Mouse (Mus musculus) hindbrain, embryonic 14.5 days (tissue): ENCODE results near the gene Ankrd39. TPM values are rescaled to one million over a fixed set of nuclear protein-coding genes. Genes with fewer than 3 reads are reported as not detected.

Source experiments
- ATAC-seq: fragments of 200-750 bp; cut with Nextera tagmentation; 2 replicates; pipeline ENCODE4 v1.8.0; 2017; ENCODE audit warnings: moderate number of reproducible peaks, mild to moderate bottlenecking, moderate TSS enrichment, moderate library complexity; ENCODE audit not compliant: low FRiP score
- DNase-seq: peaks from one replicate; pipeline ENCODE4 v3.0.0-alpha.2; 2015; ENCODE audit warnings: low spot score
- H3K27ac ChIP-seq: fragments of 300-500 bp; sonication (generic); 2 replicates; pipeline ENCODE4 v1.5.1; 2014; ENCODE audit warnings: mild to moderate bottlenecking, moderate library complexity
- H3K27me3 ChIP-seq: fragments of 300-500 bp; sonication (generic); 2 replicates; pipeline ENCODE4 v1.6.1; 2014; ENCODE audit warnings: mild to moderate bottlenecking, low read length, mixed read lengths; ENCODE audit not compliant: control insufficient read depth, insufficient read depth
- H3K36me3 ChIP-seq: fragments of 300-500 bp; sonication (generic); replicated peaks from 2 replicates; pipeline ENCODE4 v1.6.1; 2014; ENCODE audit not compliant: control insufficient read depth, insufficient read depth
- H3K4me1 ChIP-seq: fragments of 300-500 bp; sonication (generic); replicated peaks from 2 replicates; pipeline ENCODE4 v1.6.1; 2014; ENCODE audit warnings: antibody characterized with exemption, low read length, mixed read lengths; ENCODE audit not compliant: control insufficient read depth, insufficient read depth
- H3K4me2 ChIP-seq: fragments of 300-500 bp; sonication (generic); replicated peaks from 2 replicates; pipeline ENCODE4 v1.6.1; 2014; ENCODE audit warnings: mild to moderate bottlenecking, moderate library complexity
- H3K4me3 ChIP-seq: fragments of 300-500 bp; sonication (generic); replicated peaks from 2 replicates; pipeline ENCODE4 v1.5.1; 2014; ENCODE audit warnings: mild to moderate bottlenecking, low read length
- H3K9ac ChIP-seq: fragments of 300-500 bp; sonication (generic); 2 replicates; pipeline ENCODE4 v1.6.1; 2014
- H3K9me3 ChIP-seq: fragments of 300-500 bp; sonication (generic); 2 replicates; pipeline ENCODE4 v1.6.1; 2016; ENCODE audit warnings: low read length; ENCODE audit not compliant: control insufficient read depth
- WGBS: fragments of 180-500 bp; shearing (Covaris S2); extraction: QIAGEN DNeasy Blood & Tissue Kit; methylation state at CpG from one replicate; pipeline ENCODE4 v1.1.7; 2014; 5-methylcytosine and 5-hydroxymethylcytosine counted together
- microRNA-seq: library from miRNA; unstranded; fragments of <30 nt; microRNA quantifications from one replicate; pipeline ENCODE4, GENCODE M21; 2016
- polyA plus RNA-seq: library from polyadenylated mRNA; unstranded; fragments of >200 nt; fragmentation: Nextera tagmentation; extraction: Ambion mirVana; gene quantifications from 2 replicates; pipeline ENCODE4 v1.2.1, GENCODE M21; 2014

Ankrd39 gene
- polyA plus RNA-seq, 1 experiment from 2014 or later, result 23.9 TPM

GRCm38 (mm10) chr1:36496719-36497118, 50.5 kb downstream of the Ankrd39 start:
- H3K4me3 ChIP-seq, result no peak overlapping the region
- 69% methylated on average over 2 of the region's 2 CpGs for WGBS
- no peaks in the 10 kb centered on the region for H3K9me3 ChIP-seq
- no peak overlapping the region for H3K27ac ChIP-seq
- H3K36me3 ChIP-seq, result peaks cover 16% of the 10 kb centered on the region; the same call in 1 of the 2 replicates
- DNase-seq (no peak), ATAC-seq (no peak)
- no peaks in the 10 kb centered on the region for H3K4me1 ChIP-seq
- H3K27me3 ChIP-seq, result no peaks in the 10 kb centered on the region
- no peak overlapping the region for H3K4me2 ChIP-seq
- no peak overlapping the region for H3K9ac ChIP-seq

GRCm38 (mm10) chr1:36493299-36493698, 53.9 kb downstream of the Ankrd39 start:
- Histone ChIP-seq H3K4me3 (no peak overlapping the region), H3K9me3 (no peaks in the 10 kb centered on the region), H3K27ac (no peak overlapping the region), H3K27me3 (no peaks in the 10 kb centered on the region), H3K4me2 (no peak overlapping the region), H3K36me3 (0 out of 2 replicates have a peak, but pooled peaks cover 2% of the 10 kb centered on the region), H3K4me1 (no peaks in the 10 kb centered on the region), H3K9ac (no peak overlapping the region)
- DNase-seq, result no peak
- ATAC-seq, result no peak
- WGBS, result 84% methylated on average over 6 of the region's 6 CpGs

- 54% methylated on average over 9 of the region's 9 CpGs for WGBS
- Histone ChIP-seq H3K4me2 (no peak overlapping the region), H3K36me3 (no peaks in the 10 kb centered on the region), H3K4me1 (no peaks in the 10 kb centered on the region), H3K9me3 (no peaks in the 10 kb centered on the region), H3K27ac (no peak overlapping the region), H3K4me3 (no peak overlapping the region), H3K9ac (no peak overlapping the region), H3K27me3 (no peaks in the 10 kb centered on the region)
- ATAC-seq (peak; percentile 73; the same call in 1 of the 2 replicates), DNase-seq (no peak)
Measured at GRCm38 (mm10) chr1:36492416-36493139, 54.7 kb downstream of the Ankrd39 start.

DNA sequence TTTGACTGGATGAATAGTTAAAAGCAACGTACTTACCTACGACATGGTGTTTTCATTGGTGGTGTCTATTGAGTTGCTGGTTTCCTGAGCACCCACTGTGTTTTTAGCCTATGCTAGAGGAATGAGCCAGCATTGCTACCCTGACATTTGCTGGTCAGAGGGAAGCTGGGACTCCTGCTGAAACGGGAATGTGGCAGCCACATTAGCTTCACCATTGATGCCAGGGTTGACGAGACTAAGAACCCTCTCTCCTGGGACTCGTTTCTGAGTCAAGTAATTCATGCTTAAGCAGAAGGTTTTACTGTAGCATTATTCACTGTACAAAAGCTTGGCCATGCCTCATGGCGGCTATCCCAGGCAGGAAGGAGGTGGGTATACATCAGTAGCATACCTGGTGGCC, 57.6 kb downstream of the Ankrd39 start:
- Histone ChIP-seq H3K27ac (no peak overlapping the region), H3K4me1 (no peaks in the 10 kb centered on the region), H3K36me3 (no peaks in the 10 kb centered on the region), H3K27me3 (no peaks in the 10 kb centered on the region), H3K9ac (no peak overlapping the region), H3K4me3 (no peak overlapping the region), H3K4me2 (no peak overlapping the region), H3K9me3 (no peaks in the 10 kb centered on the region)
- DNase-seq, result no peak
- ATAC-seq, result no peak
- whole genome bisulfite sequencing, result 60% methylated on average over 6 of the region's 6 CpGs

Small RNA genes lying within 50 kb of the gene (microRNA-seq; reads per million reads assigned to microRNA genes)
- gene Gm47280, result not detected

Other genes with a start within 250 kb of the Ankrd39 start
- gene Arid5a, start 239.7 kb downstream of the Ankrd39 start, polyA plus RNA-seq, result 4.3 and 5.8 TPM in 2 replicates
- gene Kansl3, start 178.3 kb downstream of the Ankrd39 start, polyA plus RNA-seq, result 34.2 and 36.3 TPM in 2 replicates
- gene Fer1l5, start 175.2 kb downstream of the Ankrd39 start, polyA plus RNA-seq, result 1.5 and 1.8 TPM in 2 replicates
- 41.8 and 41.9 TPM in 2 replicates for gene Lman2l, start 102.2 kb downstream of the Ankrd39 start, polyA plus RNA-seq
- 9.2 and 10.6 TPM in 2 replicates for gene Cnnm4, start 75.8 kb downstream of the Ankrd39 start, polyA plus RNA-seq
- gene Cnnm3, start 35.6 kb downstream of the Ankrd39 start, polyA plus RNA-seq, result 6.1 and 6.8 TPM in 2 replicates
- 6.9 and 10.6 TPM in 2 replicates for gene Ankrd23, start 10.6 kb downstream of the Ankrd39 start, polyA plus RNA-seq
- 0.23 and 1.1 TPM in 2 replicates for gene Gm42417, start 8.0 kb downstream of the Ankrd39 start, polyA plus RNA-seq
- gene Sema4c, start 10.9 kb upstream of the Ankrd39 start, polyA plus RNA-seq, result 3.1 and 3.8 TPM in 2 replicates
- gene Fam178b, start 135.7 kb upstream of the Ankrd39 start, polyA plus RNA-seq, result not detected in 2 replicates
- gene Cox5b, start 144.0 kb upstream of the Ankrd39 start, polyA plus RNA-seq, result 772 and 811 TPM in 2 replicates
- gene 4933424G06Rik, start 162.7 kb upstream of the Ankrd39 start, polyA plus RNA-seq, result 0.48 and 0.54 TPM in 2 replicates
- 95.0 and 97.4 TPM in 2 replicates for gene Actr1b, start 167.0 kb upstream of the Ankrd39 start, polyA plus RNA-seq
- 0.69 and 2.3 TPM in 2 replicates for gene Zap70, start 214.4 kb upstream of the Ankrd39 start, polyA plus RNA-seq